Mouse (Mus musculus): ENCODE results near the gene Ndufa11. TPM values are rescaled to one million over a fixed set of nuclear protein-coding genes. Genes with fewer than 3 reads are reported as not detected.

Gene Ndufa11
- polyA plus RNA-seq (2012; rRNA removed) = 897 and 907 TPM in 2 replicates

- Histone ChIP-seq H3K4me3 (ENCODE audit: insufficient read depth, low read depth, low read length) (peak within 1 kb of the TSS; percentile 91), H3K36me3 (ENCODE audit: control insufficient read depth, insufficient read depth, low read length) (no peaks in the 10 kb centered on the region), H3K4me1 (ENCODE audit: control insufficient read depth, insufficient read depth, low read length) (peaks cover 7% of the 10 kb centered on the region; the same call in 1 of the 2 replicates), H3K27me3 (replicated peaks; ENCODE audit: control insufficient read depth, insufficient read depth, low read length) (no peaks in the 10 kb centered on the region), H3K27ac (ENCODE audit: insufficient read depth, low read depth, low read length) (peak within 1 kb of the TSS; percentile 95)
- TF ChIP-seq POLR2A (IDR thresholded peaks at IDR 0.05; ENCODE audit: low read depth, low read length) (peak; percentile 72), CTCF (conservative IDR thresholded peaks at IDR 0.05; ENCODE audit: insufficient read depth, insufficient read length, low read depth, low read length) (no peak)
- WGBS = under 1% methylated on average over 59 of the region's 59 CpGs
- peak; percentile 98 for DNase-seq
Observed at GRCm38 (mm10) chr17:56717363-56718058, at the start of gene Ndufa11, which contains the start of gene Vmac. Ndufa11 (plus strand) TSS chr17:56717767. Vmac (minus strand) TSS chr17:56718022.

GRCm38 (mm10) chr17:56668384-56669144 is 49.0 kb upstream of the Ndufa11 start:
- Histone ChIP-seq H3K27ac (ENCODE audit: insufficient read depth, low read depth, low read length) (no peak overlapping the region), H3K36me3 (ENCODE audit: control insufficient read depth, insufficient read depth, low read length) (no peaks in the 10 kb centered on the region), H3K4me3 (ENCODE audit: insufficient read depth, low read depth, low read length) (peak overlapping the region; percentile 55), H3K27me3 (replicated peaks; ENCODE audit: control insufficient read depth, insufficient read depth, low read length) (no peaks in the 10 kb centered on the region), H3K4me1 (ENCODE audit: control insufficient read depth, insufficient read depth, low read length) (no peaks in the 10 kb centered on the region)
- TF ChIP-seq CTCF (conservative IDR thresholded peaks at IDR 0.05; ENCODE audit: insufficient read depth, insufficient read length, low read depth, low read length) (peak; percentile 89), POLR2A (IDR thresholded peaks at IDR 0.05; ENCODE audit: low read depth, low read length) (no peak)
- DNase-seq = peak; percentile 85
- WGBS = 3% methylated on average over 31 of the region's 31 CpGs

GRCm38 (mm10) chr17:56669766-56670165 is 47.8 kb upstream of the Ndufa11 start:
- no peaks in the 10 kb centered on the region for H3K36me3 ChIP-seq (ENCODE audit: control insufficient read depth, insufficient read depth, low read length)
- no peak for DNase-seq
- TF ChIP-seq CTCF (conservative IDR thresholded peaks at IDR 0.05; ENCODE audit: insufficient read depth, insufficient read length, low read depth, low read length) (no peak), POLR2A (IDR thresholded peaks at IDR 0.05; ENCODE audit: low read depth, low read length) (no peak)
- 82% methylated on average over 8 of the region's 8 CpGs for WGBS
- H3K27ac ChIP-seq (ENCODE audit: insufficient read depth, low read depth, low read length) = no peak overlapping the region
- H3K4me1 ChIP-seq (ENCODE audit: control insufficient read depth, insufficient read depth, low read length) = no peaks in the 10 kb centered on the region
- no peaks in the 10 kb centered on the region for H3K27me3 ChIP-seq (replicated peaks; ENCODE audit: control insufficient read depth, insufficient read depth, low read length)
- H3K4me3 ChIP-seq (ENCODE audit: insufficient read depth, low read depth, low read length) = no peak overlapping the region

GRCm38 (mm10) chr17:56672941-56673646 is 44.5 kb upstream of the Ndufa11 start, which contains the start of gene Ranbp3:
Ranbp3 (plus strand) TSS chr17:56673294.
- Histone ChIP-seq H3K36me3 (ENCODE audit: control insufficient read depth, insufficient read depth, low read length) (no peaks in the 10 kb centered on the region), H3K27ac (ENCODE audit: insufficient read depth, low read depth, low read length) (peak within 1 kb of the TSS; percentile 96), H3K27me3 (replicated peaks; ENCODE audit: control insufficient read depth, insufficient read depth, low read length) (no peaks in the 10 kb centered on the region), H3K4me3 (ENCODE audit: insufficient read depth, low read depth, low read length) (peak within 1 kb of the TSS; percentile 88), H3K4me1 (ENCODE audit: control insufficient read depth, insufficient read depth, low read length) (no peaks in the 10 kb centered on the region)
- peak; percentile 70 for TF ChIP-seq POLR2A (IDR thresholded peaks at IDR 0.05; ENCODE audit: low read depth, low read length)
- TF ChIP-seq CTCF (conservative IDR thresholded peaks at IDR 0.05; ENCODE audit: insufficient read depth, insufficient read length, low read depth, low read length) = no peak
- WGBS = under 1% methylated on average over 66 of the region's 66 CpGs
- DNase-seq = peak; percentile 99

- H3K27ac ChIP-seq (ENCODE audit: insufficient read depth, low read depth, low read length) = no peak overlapping the region
- no peaks in the 10 kb centered on the region for H3K4me1 ChIP-seq (ENCODE audit: control insufficient read depth, insufficient read depth, low read length)
- TF ChIP-seq CTCF (conservative IDR thresholded peaks at IDR 0.05; ENCODE audit: insufficient read depth, insufficient read length, low read depth, low read length) (no peak), POLR2A (IDR thresholded peaks at IDR 0.05; ENCODE audit: low read depth, low read length) (no peak)
- peak overlapping the region; percentile 88 for H3K4me3 ChIP-seq (ENCODE audit: insufficient read depth, low read depth, low read length)
- no peaks in the 10 kb centered on the region for H3K36me3 ChIP-seq (ENCODE audit: control insufficient read depth, insufficient read depth, low read length)
- no peak for DNase-seq
- under 1% methylated on average over 37 of the region's 37 CpGs for WGBS
- H3K27me3 ChIP-seq (replicated peaks; ENCODE audit: control insufficient read depth, insufficient read depth, low read length) = no peaks in the 10 kb centered on the region
Observed at GRCm38 (mm10) chr17:56673647-56674416, 43.7 kb upstream of the Ndufa11 start.

- H3K4me3 ChIP-seq (ENCODE audit: insufficient read depth, low read depth, low read length) = no peak overlapping the region
Observed at GRCm38 (mm10) chr17:56681791-56682190, 35.8 kb upstream of the Ndufa11 start.

More at GRCm38 (mm10) chr17:56681791-56682190, 35.8 kb upstream of the Ndufa11 start:
- TF ChIP-seq CTCF (conservative IDR thresholded peaks at IDR 0.05; ENCODE audit: insufficient read depth, insufficient read length, low read depth, low read length) (no peak), POLR2A (IDR thresholded peaks at IDR 0.05; ENCODE audit: low read depth, low read length) (no peak)
- Histone ChIP-seq H3K4me1 (ENCODE audit: control insufficient read depth, insufficient read depth, low read length) (peaks cover 3% of the 10 kb centered on the region; the same call in 1 of the 2 replicates), H3K27ac (ENCODE audit: insufficient read depth, low read depth, low read length) (no peak overlapping the region), H3K27me3 (replicated peaks; ENCODE audit: control insufficient read depth, insufficient read depth, low read length) (no peaks in the 10 kb centered on the region), H3K36me3 (ENCODE audit: control insufficient read depth, insufficient read depth, low read length) (no peaks in the 10 kb centered on the region)
- no peak for DNase-seq
- WGBS = 66% methylated on average over 4 of the region's 4 CpGs

Data from kidney, adult 2 months (tissue).